Mouse (Mus musculus): ENCODE results near the gene Adam12. TPM values are rescaled to one million over a fixed set of nuclear protein-coding genes. Genes with fewer than 3 reads are reported as not detected.

Adam12 gene
- polyA plus RNA-seq, 1 experiment, result 0.25 TPM

DNA sequence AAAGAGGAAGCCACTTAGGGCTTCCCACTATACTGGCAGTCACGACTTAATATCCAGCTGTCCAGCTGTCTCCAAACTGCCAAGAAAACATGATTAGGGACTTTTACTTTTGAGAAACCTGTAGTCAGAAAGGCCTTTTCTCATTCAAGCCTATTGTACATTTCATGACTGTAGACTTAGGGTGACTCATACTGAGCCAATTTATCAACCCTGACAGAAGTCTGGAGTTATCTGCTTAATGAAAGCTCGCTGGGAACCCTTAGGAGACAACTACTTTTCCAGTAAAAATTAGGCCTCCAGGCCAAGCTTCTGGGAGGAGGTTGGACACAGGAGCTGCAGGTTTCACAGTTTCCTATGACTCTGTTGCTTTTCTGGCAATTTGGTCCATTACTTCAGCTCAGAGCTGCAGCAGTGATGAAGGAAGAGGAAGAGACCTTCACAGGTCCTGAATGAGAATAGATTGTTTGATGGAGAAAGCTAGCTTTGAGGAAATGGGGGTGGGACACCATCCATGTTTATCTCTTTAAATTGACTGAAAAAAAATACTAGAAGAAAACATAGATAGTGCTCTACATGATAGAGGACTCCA lies 285.1 kb downstream of the Adam12 start:
- no peak for TF ChIP-seq POLR2A (IDR thresholded peaks at IDR 0.05; ENCODE audit: low read depth, low read length)
- Histone ChIP-seq H3K27ac (ENCODE audit: insufficient read depth, low read depth, low read length) (no peak overlapping the region), H3K27me3 (ENCODE audit: control insufficient read depth, insufficient read depth, low read length) (no peaks in the 10 kb centered on the region), H3K4me1 (ENCODE audit: control insufficient read depth, insufficient read depth, insufficient read length, low read length) (no peaks in the 10 kb centered on the region), H3K4me3 (ENCODE audit: low read depth, low read length) (no peak overlapping the region), H3K36me3 (ENCODE audit: control insufficient read depth, insufficient read depth, low read length) (no peaks in the 10 kb centered on the region)
- 18% methylated on average over 2 of the region's 2 CpGs for WGBS

DNA sequence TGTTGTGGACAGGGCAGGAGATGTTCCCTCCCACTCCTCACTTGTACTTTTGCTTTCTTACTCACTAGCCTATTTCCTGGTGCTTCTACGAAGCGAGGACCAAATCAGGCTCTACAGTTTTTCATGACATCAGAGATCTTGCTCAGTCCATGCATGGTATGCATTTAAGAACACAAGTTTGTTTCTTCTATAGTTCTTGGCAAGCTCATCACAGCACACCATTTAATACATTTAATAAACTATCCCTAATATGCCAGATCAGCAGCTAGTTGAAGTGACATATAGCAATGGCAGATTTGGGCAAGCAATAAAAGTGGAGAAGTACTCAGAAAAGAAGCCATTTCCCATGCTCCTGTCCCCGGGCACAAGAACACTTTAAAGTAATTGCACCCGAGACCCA lies 285.8 kb downstream of the Adam12 start:
- no peaks in the 10 kb centered on the region for H3K4me1 ChIP-seq (ENCODE audit: control insufficient read depth, insufficient read depth, insufficient read length, low read length)
- WGBS, result 37% methylated on average over 4 of the region's 4 CpGs
- H3K4me3 ChIP-seq (ENCODE audit: low read depth, low read length), result no peak overlapping the region
- TF ChIP-seq POLR2A (IDR thresholded peaks at IDR 0.05; ENCODE audit: low read depth, low read length) (no peak), CTCF (IDR thresholded peaks at IDR 0.05; ENCODE audit: extremely low read depth, insufficient read length, insufficient replicate concordance, low read depth, low read length) (no peak)
- no peak overlapping the region for H3K27ac ChIP-seq (ENCODE audit: insufficient read depth, low read depth, low read length)
- no peaks in the 10 kb centered on the region for H3K27me3 ChIP-seq (ENCODE audit: control insufficient read depth, insufficient read depth, low read length)
- no peaks in the 10 kb centered on the region for H3K36me3 ChIP-seq (ENCODE audit: control insufficient read depth, insufficient read depth, low read length)

DNA sequence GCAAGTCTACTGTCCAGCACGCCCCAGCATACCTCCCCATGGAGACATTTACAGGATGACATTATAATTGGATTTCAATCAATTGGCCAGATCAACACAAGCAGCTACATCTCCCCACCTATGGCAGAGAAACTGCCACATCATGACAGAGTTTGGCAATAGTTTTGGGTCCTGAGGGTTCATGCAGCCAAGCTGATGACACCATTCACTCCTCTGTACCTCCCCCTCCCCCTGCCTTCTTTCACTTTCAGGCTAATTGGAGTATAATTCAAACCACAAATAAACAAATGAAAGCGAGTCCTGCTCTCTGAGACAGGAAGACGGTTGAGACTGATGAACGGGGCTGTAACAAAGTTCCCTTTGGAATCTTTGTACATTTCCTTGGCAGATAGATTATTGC lies 291.5 kb downstream of the Adam12 start:
- H3K27me3 ChIP-seq (ENCODE audit: control insufficient read depth, insufficient read depth, low read length), result no peaks in the 10 kb centered on the region
- H3K4me3 ChIP-seq (ENCODE audit: low read depth, low read length), result no peak overlapping the region
- TF ChIP-seq POLR2A (IDR thresholded peaks at IDR 0.05; ENCODE audit: low read depth, low read length) (no peak), CTCF (IDR thresholded peaks at IDR 0.05; ENCODE audit: extremely low read depth, insufficient read length, insufficient replicate concordance, low read depth, low read length) (no peak)
- no peak overlapping the region for H3K27ac ChIP-seq (ENCODE audit: insufficient read depth, low read depth, low read length)
- H3K36me3 ChIP-seq (ENCODE audit: control insufficient read depth, insufficient read depth, low read length), result no peaks in the 10 kb centered on the region
- 48% methylated on average over 4 of the region's 4 CpGs for WGBS
- H3K4me1 ChIP-seq (ENCODE audit: control insufficient read depth, insufficient read depth, insufficient read length, low read length), result no peaks in the 10 kb centered on the region

DNA sequence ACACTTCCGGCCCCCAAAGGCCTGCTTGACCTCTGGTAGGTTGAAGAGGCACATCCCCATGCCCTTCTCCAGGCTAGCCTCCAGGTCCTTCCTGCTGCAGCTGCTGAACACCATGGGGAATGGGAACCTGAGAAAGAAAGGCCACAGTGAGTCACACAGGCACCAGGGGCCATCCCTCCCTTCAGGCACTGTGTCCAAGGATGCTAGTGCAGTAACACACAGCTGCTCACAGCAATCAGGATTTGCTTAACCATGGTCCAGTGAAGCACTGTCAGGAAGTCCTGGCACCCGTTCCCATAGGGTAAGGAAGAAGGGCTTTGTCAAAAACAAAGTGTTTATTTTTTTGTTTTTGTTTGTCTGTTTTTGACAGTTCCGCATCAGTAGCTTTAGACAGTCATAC lies 294.5 kb downstream of the Adam12 start:
- TF ChIP-seq POLR2A (IDR thresholded peaks at IDR 0.05; ENCODE audit: low read depth, low read length), result no peak
- no peak for TF ChIP-seq CTCF (IDR thresholded peaks at IDR 0.05; ENCODE audit: extremely low read depth, insufficient read length, insufficient replicate concordance, low read depth, low read length)
- Histone ChIP-seq H3K36me3 (ENCODE audit: control insufficient read depth, insufficient read depth, low read length) (no peaks in the 10 kb centered on the region), H3K4me3 (ENCODE audit: low read depth, low read length) (no peak overlapping the region), H3K27me3 (ENCODE audit: control insufficient read depth, insufficient read depth, low read length) (no peaks in the 10 kb centered on the region), H3K4me1 (ENCODE audit: control insufficient read depth, insufficient read depth, insufficient read length, low read length) (no peaks in the 10 kb centered on the region), H3K27ac (ENCODE audit: insufficient read depth, low read depth, low read length) (no peak overlapping the region)
- WGBS, result 82% methylated on average over 3 of the region's 3 CpGs

DNA sequence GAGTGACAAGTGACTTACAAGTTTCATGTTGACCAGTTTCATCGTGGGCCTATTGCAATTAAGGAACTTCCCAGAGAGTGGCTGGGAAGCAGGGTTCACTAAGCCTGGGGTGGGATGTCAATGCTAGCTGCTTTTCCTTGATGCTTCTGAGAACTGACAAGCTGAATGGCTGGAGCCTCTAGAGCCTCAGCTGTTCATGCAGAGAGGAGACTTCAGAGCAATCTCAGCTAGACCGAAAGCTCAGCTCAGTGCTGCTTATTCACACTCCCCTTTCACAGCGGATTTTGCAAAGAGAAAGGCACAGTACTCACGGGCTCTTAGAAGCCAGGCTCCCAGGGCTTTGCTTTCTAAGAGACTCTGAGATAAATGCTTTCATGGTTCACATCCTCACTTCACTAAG lies 295.6 kb downstream of the Adam12 start:
- no peak for TF ChIP-seq CTCF (IDR thresholded peaks at IDR 0.05; ENCODE audit: extremely low read depth, insufficient read length, insufficient replicate concordance, low read depth, low read length)
- no peak for TF ChIP-seq POLR2A (IDR thresholded peaks at IDR 0.05; ENCODE audit: low read depth, low read length)
- Histone ChIP-seq H3K36me3 (ENCODE audit: control insufficient read depth, insufficient read depth, low read length) (no peaks in the 10 kb centered on the region), H3K4me1 (ENCODE audit: control insufficient read depth, insufficient read depth, insufficient read length, low read length) (no peaks in the 10 kb centered on the region), H3K4me3 (ENCODE audit: low read depth, low read length) (no peak overlapping the region), H3K27me3 (ENCODE audit: control insufficient read depth, insufficient read depth, low read length) (no peaks in the 10 kb centered on the region), H3K27ac (ENCODE audit: insufficient read depth, low read depth, low read length) (no peak overlapping the region)
- 77% methylated on average over 4 of the region's 4 CpGs for WGBS

DNA sequence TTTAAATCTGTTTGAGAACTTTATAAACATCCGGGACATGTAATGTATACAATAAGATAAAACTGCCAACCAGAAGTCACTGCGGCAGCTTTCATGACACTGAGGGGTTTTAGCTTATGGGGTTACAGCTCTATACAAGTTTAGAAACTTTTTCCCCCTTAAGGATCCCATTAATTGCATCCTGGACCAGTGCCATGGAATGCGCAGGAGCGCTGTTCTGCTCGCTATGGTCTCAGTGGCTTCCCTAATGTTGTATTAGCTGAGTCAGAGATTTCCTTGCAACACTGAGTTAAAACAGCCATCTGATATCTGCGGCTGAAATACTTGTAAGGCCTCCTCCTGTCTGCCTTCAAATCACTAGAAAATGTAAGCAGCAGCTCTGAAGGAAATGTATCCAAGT lies 298.6 kb downstream of the Adam12 start:
- no peaks in the 10 kb centered on the region for H3K4me1 ChIP-seq (ENCODE audit: control insufficient read depth, insufficient read depth, insufficient read length, low read length)
- TF ChIP-seq POLR2A (IDR thresholded peaks at IDR 0.05; ENCODE audit: low read depth, low read length), result no peak
- no peak overlapping the region for H3K27ac ChIP-seq (ENCODE audit: insufficient read depth, low read depth, low read length)
- WGBS, result 57% methylated on average over 6 of the region's 6 CpGs
- no peaks in the 10 kb centered on the region for H3K27me3 ChIP-seq (ENCODE audit: control insufficient read depth, insufficient read depth, low read length)
- H3K4me3 ChIP-seq (ENCODE audit: low read depth, low read length), result no peak overlapping the region
- no peaks in the 10 kb centered on the region for H3K36me3 ChIP-seq (ENCODE audit: control insufficient read depth, insufficient read depth, low read length)

DNA sequence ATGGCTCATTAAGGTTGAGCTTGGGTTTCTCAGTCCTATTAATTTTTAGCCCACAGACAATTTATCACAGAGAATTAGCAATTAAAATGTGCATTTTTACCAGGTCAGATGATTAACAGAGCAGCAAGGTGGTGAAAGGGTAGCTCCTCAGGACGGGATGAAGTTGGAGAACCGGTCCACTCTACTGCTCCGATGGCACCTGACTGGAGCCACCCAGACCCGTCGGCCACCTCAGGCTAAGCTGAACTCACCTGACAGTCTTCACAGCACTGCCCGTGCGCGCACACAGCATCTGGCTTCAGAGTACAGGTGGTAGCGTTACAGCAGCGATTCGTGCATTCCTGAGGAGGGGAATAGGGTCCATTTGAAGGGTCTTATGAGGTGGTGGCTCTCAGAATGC lies 300.5 kb downstream of the Adam12 start:
- no peak overlapping the region for H3K27ac ChIP-seq (ENCODE audit: insufficient read depth, low read depth, low read length)
- no peak overlapping the region for H3K4me3 ChIP-seq (ENCODE audit: low read depth, low read length)
- TF ChIP-seq CTCF (IDR thresholded peaks at IDR 0.05; ENCODE audit: extremely low read depth, insufficient read length, insufficient replicate concordance, low read depth, low read length), result no peak
- no peak for TF ChIP-seq POLR2A (IDR thresholded peaks at IDR 0.05; ENCODE audit: low read depth, low read length)
- H3K36me3 ChIP-seq (ENCODE audit: control insufficient read depth, insufficient read depth, low read length), result no peaks in the 10 kb centered on the region
- H3K4me1 ChIP-seq (ENCODE audit: control insufficient read depth, insufficient read depth, insufficient read length, low read length), result no peaks in the 10 kb centered on the region
- WGBS, result 90% methylated on average over 11 of the region's 11 CpGs
- H3K27me3 ChIP-seq (ENCODE audit: control insufficient read depth, insufficient read depth, low read length), result no peaks in the 10 kb centered on the region

DNA sequence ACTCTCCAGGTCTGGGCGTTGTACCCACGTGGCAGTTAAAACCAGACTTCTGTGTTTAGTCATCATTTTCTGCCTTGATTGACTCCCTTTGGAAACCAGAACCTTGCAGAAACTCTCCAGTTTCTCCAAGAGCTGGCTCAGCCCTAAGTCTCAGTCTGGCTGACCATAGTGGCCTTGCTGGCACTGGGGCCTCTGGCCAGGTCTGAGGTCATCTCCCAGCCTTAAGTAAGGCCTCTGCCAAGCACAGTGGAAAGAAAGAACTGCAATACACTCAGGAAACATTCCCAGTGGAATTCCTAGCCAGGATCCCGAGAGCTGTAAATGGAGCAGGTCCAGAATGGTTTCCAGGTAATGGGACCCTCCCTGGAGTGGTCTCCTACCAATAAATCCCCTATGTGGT lies 303.0 kb downstream of the Adam12 start:
- H3K27ac ChIP-seq (ENCODE audit: insufficient read depth, low read depth, low read length), result no peak overlapping the region
- H3K27me3 ChIP-seq (ENCODE audit: control insufficient read depth, insufficient read depth, low read length), result no peaks in the 10 kb centered on the region
- 88% methylated on average over 3 of the region's 3 CpGs for WGBS
- no peak overlapping the region for H3K4me3 ChIP-seq (ENCODE audit: low read depth, low read length)
- TF ChIP-seq POLR2A (IDR thresholded peaks at IDR 0.05; ENCODE audit: low read depth, low read length), result no peak
- H3K36me3 ChIP-seq (ENCODE audit: control insufficient read depth, insufficient read depth, low read length), result no peaks in the 10 kb centered on the region
- no peaks in the 10 kb centered on the region for H3K4me1 ChIP-seq (ENCODE audit: control insufficient read depth, insufficient read depth, insufficient read length, low read length)
